Mouse (Mus musculus) C2C12 (cell line): ENCODE data around the gene Eln.

Source experiments
- CEBPB ChIP-seq: IDR thresholded peaks from one replicate; pipeline ENCODE4 v1.6.1; 2011; ENCODE audit warnings: low read depth, mild to moderate bottlenecking, control low read depth, moderate library complexity
- CTCF ChIP-seq: IDR thresholded peaks from one replicate; pipeline ENCODE4 v1.5.1; 2011; ENCODE audit not compliant: control insufficient read depth, insufficient read depth, insufficient read length
- MAX ChIP-seq: IDR thresholded peaks from one replicate; pipeline ENCODE4 v1.6.1; 2011; ENCODE audit warnings: mild to moderate bottlenecking, control low read depth

DNA sequence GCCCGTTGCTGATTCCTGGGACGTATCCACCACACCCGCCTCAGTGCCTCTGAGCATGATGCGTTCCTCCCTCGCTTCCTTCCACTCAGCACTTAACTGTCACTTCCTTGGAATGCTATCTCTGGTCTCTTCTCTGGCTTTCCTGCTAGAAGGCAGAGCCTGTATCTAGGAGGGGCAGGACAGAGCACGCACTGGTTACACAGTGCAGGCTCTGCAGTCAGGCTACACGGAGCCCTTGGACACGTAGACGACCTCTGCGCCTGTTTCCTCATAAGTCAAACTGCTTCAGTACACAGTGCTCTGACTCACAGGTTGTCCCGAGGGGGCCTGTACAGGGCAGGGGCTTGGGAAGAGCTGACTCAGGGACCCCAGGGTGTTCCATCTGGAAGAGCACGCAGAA, 66.9 kb downstream of the Eln start:
- TF ChIP-seq CTCF (no peak), CEBPB (no peak), MAX (no peak)
